Mouse (Mus musculus) testis, postnatal 14 days (tissue): ENCODE results near the gene Dxo.

Experiments
- DNase-seq: peaks from one replicate; pipeline ENCODE4 v3.0.0; 2021; ENCODE audit warnings: low spot score

Dxo gene

DNA sequence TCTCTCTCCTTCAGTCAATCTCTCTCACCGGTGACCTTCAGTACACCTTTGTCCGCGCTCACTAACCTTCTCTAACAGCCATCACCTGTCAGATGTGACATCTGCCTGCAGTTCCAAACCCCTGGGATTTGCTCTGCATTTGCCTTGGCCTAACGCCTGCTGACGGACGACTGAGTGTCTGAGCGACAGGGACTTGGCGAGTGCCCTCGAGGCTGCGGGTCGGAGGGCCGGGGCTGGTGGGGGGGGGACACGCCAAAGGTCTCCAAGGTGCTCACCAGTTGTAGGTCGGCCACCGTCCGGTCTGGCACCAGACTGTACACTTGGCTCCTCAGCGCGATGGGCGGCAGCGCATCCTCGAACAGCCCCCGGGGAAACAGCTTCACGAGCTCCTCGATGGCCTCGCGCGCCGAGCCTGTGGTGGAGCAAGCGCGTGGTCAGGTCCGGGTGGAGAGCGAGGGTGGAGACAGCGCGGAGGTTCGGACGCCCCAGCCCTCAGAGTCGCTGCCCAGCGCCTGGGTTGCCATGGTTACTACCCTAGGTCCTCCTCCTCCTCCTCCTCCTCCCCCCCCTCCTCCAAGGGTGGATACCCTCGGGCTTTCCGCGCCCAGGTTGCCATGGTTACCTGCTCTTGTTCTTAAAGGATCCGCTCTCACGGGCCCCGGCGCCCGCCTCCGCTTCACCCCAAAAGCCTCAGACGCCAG is 514 bp upstream of the Dxo start:
- DNase-seq = no peak

GRCm38 (mm10) chr17:34837464-34838324 is 875 bp downstream of the Dxo start:
- no peak for DNase-seq

GRCm38 (mm10) chr17:34838785-34839184 is 2.0 kb downstream of the Dxo start:
- no peak for DNase-seq

DNA sequence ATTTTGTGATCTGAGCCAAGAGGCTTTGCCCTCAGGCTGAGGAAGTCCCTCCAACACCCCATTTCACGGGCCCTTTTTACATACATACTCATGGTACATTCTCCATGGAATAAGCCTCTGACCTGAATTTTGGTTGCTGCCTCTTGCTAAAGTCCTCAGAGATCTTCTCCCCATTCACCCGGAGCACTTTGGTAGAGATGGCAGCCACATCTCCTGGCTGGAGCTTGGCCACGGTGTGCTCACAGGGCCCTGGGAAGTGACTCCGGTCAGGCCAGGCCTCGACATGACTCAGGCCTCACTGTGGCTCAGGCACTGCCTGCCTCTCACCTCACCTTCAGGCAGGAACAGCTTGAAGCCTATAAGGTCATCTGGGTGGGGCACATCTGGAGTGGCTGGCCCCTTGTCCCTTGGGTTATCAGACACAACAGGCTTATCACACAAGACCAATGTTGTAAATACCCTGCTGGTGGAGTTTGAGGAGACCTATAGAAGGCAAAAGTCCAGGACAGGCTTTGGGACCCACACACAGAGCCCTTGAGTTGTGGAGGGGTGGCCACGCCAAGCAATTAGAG is 4.0 kb downstream of the Dxo start:
- no peak for DNase-seq

GRCm38 (mm10) chr17:34844884-34845283 is 8.1 kb downstream of the Dxo start:
- no peak for DNase-seq

DNA sequence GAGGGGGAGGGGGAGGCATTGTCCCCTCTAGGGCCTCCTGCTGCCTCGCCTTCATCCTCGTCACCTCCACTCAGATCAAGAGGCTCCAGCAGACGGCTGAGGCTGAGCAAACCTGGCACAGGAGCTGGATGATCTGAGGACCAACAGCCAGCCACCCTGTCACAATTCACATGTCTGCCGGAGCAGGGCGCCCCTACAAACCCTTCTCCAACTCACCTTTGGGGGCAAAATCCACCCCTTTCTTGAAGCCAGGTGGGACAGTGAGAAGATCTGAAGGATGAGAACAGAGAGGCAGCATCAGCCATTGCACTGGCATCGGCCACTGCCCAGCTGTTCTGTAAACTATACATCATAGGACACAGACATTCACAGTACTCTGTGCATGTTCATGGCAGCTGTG is 10.4 kb downstream of the Dxo start:
- DNase-seq = no peak

GRCm38 (mm10) chr17:34847615-34848014 is 10.8 kb downstream of the Dxo start:
- no peak for DNase-seq

DNA sequence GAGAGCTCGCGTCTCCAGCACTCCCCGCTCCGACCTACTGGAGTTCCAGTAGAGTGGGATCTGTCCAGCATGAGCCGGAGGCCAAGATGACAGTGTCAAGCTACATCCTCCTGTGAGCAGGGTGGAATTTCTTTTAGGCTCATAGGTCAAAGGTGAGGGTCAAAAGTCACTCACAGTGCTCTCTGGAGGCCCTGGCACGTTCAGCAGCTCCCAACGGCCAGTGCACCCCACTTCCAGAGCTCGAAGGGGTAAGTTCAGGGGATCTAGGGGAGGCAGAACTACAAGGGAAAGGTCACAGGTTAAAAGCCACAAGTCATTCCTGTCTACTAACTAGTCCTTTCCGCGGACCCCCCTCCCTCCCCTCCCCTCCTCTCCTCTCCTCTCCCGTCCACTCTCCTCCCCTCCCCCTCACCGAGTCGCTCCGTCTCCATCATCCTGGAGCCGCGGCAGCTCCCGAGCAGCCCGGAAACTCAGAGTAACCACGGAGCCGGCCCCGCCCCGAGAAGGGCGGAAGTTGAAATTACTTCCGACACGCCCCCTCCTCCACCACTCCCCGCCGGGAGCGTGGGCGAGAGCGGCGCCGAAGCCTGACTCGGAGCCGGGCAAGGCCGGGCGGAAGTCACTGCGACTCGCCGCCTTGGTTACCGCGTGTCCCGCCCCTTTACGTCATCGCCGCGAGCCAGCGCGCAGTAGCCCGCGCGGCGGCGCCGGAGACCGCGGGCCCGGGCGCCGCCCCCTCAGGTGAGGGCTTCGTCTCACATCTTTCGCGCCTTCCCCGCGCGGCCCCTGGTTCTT is 13.1 kb downstream of the Dxo start, which contains the start of the genes Skiv2l and Nelfe:
TSS of gene Skiv2l (minus strand) at position 489 of the 795 bp plus-strand sequence.
TSS of gene Nelfe (plus strand) at position 670 of the 795 bp plus-strand sequence.
- DNase-seq = peak; percentile 97

DNA sequence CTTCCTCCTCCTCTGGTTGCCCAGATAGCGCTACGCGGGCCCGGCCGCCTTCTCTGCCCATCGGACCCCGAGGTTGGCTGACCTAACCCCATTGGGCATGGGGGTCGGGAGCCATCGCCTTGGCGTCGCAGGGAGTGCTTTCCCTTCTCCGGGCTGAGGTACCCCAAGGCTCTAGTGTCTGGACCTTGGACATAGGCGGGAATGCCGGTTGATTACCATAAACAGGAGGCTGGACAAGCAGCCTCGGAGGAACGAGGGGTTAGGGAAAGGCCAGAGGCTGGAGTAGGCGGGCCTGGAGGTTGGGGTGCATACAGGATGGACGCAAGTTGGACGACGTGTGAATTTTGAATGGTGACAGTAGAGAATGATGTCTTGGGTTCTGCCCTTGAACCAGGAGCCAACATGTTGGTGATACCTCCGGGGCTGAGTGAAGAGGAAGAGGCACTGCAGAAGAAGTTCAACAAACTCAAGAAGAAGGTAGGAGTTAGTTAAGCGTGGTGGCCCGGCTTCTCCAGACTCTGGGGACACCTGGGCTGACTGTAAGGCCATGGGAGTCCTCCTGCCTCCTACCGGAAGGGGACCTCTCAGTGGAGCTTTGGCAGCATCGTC is 13.8 kb downstream of the Dxo start:
- no peak for DNase-seq

- DNase-seq = no peak
Observed at GRCm38 (mm10) chr17:34853511-34853910, 16.7 kb downstream of the Dxo start.

- DNase-seq = no peak
Observed at GRCm38 (mm10) chr17:34854761-34855160, 17.9 kb downstream of the Dxo start.

DNA sequence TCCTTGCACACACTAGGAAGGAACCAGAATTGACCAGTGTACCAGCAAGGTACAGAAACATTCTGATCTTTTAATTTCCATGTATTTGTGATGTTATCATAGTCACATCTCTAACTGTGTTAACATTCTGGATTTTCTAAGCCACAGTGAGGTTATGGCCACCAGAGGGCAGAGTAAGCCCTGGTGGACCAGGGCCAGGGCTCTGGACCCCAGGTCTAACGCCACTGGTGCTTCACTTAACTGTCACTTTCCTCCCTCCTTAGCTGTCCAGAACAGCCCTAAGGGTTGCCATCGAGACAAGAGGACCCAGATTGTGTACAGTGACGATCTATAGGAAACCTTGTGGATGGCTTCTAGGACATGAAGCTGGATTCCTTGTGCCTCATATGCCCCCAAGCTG is 19.0 kb downstream of the Dxo start:
- no peak for DNase-seq

GRCm38 (mm10) chr17:34858670-34859069 is 21.9 kb downstream of the Dxo start:
- DNase-seq = no peak

DNA sequence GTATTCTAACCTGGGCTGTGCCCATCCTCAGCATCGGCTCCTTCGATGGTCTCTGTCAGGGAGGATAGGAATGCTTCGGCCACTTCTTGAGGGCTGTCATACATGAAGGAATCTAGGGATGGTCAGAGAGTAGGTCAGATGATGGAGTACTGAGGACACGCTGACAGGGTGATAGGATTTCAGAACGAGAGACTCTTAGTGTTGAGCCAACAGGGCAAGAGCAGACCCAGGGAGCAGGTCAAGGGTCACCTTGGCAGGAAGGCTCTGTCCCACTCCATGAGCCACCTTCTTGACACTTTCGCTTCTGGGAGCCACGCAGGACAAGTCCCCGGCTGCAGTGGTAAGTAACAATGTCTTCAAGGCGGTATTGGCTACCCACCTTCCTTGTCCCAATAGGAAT is 23.7 kb downstream of the Dxo start:
- DNase-seq = no peak

GRCm38 (mm10) chr17:34861704-34862415 is 25.0 kb downstream of the Dxo start:
- DNase-seq = no peak

GRCm38 (mm10) chr17:34862416-34863081 is 25.7 kb downstream of the Dxo start, which contains the start of gene Cfb:
TSS of gene Cfb (minus strand) at chr17:34862518.
- no peak for DNase-seq

GRCm38 (mm10) chr17:34865981-34866380 is 29.2 kb downstream of the Dxo start:
- DNase-seq = no peak

DNA sequence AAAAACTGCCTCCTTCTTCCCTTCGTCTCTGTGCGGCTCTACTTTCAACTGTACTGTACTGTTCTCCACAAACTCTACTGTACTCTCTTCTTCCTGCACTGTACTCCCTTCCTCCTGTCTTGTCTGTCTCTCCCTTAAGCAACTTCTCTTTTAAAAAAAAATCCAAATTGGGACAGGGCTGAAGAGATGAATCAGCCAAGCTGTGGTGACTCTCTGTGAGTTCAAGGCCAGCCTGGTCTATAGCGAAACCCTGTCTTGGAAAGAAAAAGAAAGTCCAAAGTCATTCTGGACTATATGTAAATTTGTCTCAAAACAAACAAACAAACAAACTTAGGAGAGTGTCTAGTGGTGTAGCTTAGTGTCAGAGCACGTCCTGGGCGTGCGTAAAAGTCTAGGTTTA is 37.5 kb downstream of the Dxo start:
- DNase-seq = no peak

DNA sequence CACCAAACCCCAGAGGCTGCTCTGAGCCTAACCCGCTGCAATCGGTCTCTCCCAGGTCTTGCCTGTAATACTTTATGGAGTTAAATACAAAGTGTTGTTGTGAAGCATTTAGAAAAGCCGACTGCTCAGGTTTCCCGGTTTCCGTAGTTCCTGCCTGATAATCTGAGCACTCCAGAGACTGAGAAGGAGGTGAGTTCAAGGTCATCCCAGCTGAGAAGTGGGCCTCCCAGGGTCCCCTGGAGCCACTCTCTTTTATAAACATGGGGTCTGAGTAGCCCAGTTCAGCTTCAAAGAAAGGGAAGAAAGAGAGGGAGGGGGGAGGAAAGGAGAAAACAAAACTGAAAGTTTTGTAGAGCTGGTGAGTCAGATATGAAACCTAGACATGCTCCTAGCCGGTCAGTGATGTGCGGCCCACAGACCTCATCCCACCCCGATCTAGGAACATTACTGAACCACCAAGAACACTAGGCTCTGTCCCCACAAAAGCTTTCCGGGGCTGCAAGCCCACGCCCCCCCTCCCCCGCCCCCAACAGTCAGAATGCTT is 42.6 kb downstream of the Dxo start, which contains the start of gene Zbtb12:
TSS of gene Zbtb12 (plus strand) at position 148 of the 544 bp plus-strand sequence.
- DNase-seq = no peak

GRCm38 (mm10) chr17:34881166-34881565 is 44.3 kb downstream of the Dxo start:
- DNase-seq = no peak
